Mouse (Mus musculus) midbrain, embryonic 15.5 days (tissue): ENCODE results near the gene Prkg1. TPM values are rescaled to one million over a fixed set of nuclear protein-coding genes. Genes with fewer than 3 reads are reported as not detected.

Source experiments
- ATAC-seq: fragments of 200-750 bp; cut with Nextera tagmentation; replicated peaks from 2 replicates; pipeline ENCODE4 v1.8.0; 2017; ENCODE audit warnings: moderate TSS enrichment
- H3K27ac ChIP-seq: fragments of 300-500 bp; sonication (generic); 2 replicates; pipeline ENCODE4 v1.5.1; 2015; ENCODE audit warnings: mild to moderate bottlenecking, inconsistent platforms
- H3K27me3 ChIP-seq: fragments of 300-500 bp; sonication (generic); replicated peaks from 2 replicates; pipeline ENCODE4 v1.6.1; 2015; ENCODE audit warnings: inconsistent platforms
- H3K36me3 ChIP-seq: fragments of 300-500 bp; sonication (generic); replicated peaks from 2 replicates; pipeline ENCODE4 v1.6.1; 2015; ENCODE audit warnings: inconsistent platforms
- H3K4me1 ChIP-seq: fragments of 300-500 bp; sonication (generic); 2 replicates; pipeline ENCODE4 v1.6.1; 2015; ENCODE audit warnings: inconsistent platforms
- H3K4me2 ChIP-seq: fragments of 300-500 bp; sonication (generic); 2 replicates; pipeline ENCODE4 v1.6.1; 2015; ENCODE audit warnings: inconsistent platforms, mild to moderate bottlenecking, moderate library complexity
- H3K4me3 ChIP-seq: fragments of 300-500 bp; sonication (generic); 2 replicates; pipeline ENCODE4 v1.5.1; 2015; ENCODE audit warnings: mild to moderate bottlenecking, inconsistent platforms
- H3K9ac ChIP-seq: fragments of 300-500 bp; sonication (generic); 2 replicates; pipeline ENCODE4 v1.6.1; 2015; ENCODE audit warnings: mild to moderate bottlenecking, inconsistent platforms
- H3K9me3 ChIP-seq: fragments of 300-500 bp; sonication (generic); 2 replicates; pipeline ENCODE4 v1.6.1; 2016; ENCODE audit warnings: inconsistent platforms
- WGBS: fragments of 180-500 bp; shearing (Covaris S2); methylation state at CpG from one replicate; pipeline ENCODE4 v1.1.7; 2015; ENCODE audit warnings: mixed read lengths; 5-methylcytosine and 5-hydroxymethylcytosine counted together
- polyA plus RNA-seq: library from polyadenylated mRNA; unstranded; fragments of >200 nt; fragmentation: Nextera tagmentation; extraction: Ambion mirVana; gene quantifications from 2 replicates; pipeline ENCODE4 v1.2.1, GENCODE M21; 2015

Prkg1 gene
- polyA plus RNA-seq, 1 experiment from 2014 or later = 4.3 TPM

GRCm38 (mm10) chr19:31329893-31330292 is 434.9 kb downstream of the Prkg1 start:
- H3K9me3 ChIP-seq = no peaks in the 10 kb centered on the region
- H3K9ac ChIP-seq = no peak overlapping the region
- no peaks in the 10 kb centered on the region for H3K27me3 ChIP-seq
- H3K4me1 ChIP-seq = no peaks in the 10 kb centered on the region
- no peak for ATAC-seq
- 67% methylated on average over 5 of the region's 5 CpGs for WGBS
- H3K4me2 ChIP-seq = no peak overlapping the region
- H3K4me3 ChIP-seq = no peak overlapping the region
- no peaks in the 10 kb centered on the region for H3K36me3 ChIP-seq
- H3K27ac ChIP-seq = no peak overlapping the region

- ATAC-seq = no peak
- Histone ChIP-seq H3K4me3 (no peak overlapping the region), H3K4me2 (no peak overlapping the region), H3K9ac (no peak overlapping the region), H3K27me3 (no peaks in the 10 kb centered on the region), H3K27ac (no peak overlapping the region), H3K4me1 (no peaks in the 10 kb centered on the region), H3K9me3 (no peaks in the 10 kb centered on the region), H3K36me3 (no peaks in the 10 kb centered on the region)
- WGBS = 88% methylated on average over 3 of the region's 3 CpGs
Observed at GRCm38 (mm10) chr19:31304760-31305159, 460.1 kb downstream of the Prkg1 start.

GRCm38 (mm10) chr19:31291231-31291630 is 473.6 kb downstream of the Prkg1 start:
- Histone ChIP-seq H3K4me3 (no peak overlapping the region), H3K4me2 (no peak overlapping the region), H3K9ac (no peak overlapping the region), H3K27ac (no peak overlapping the region), H3K27me3 (no peaks in the 10 kb centered on the region), H3K4me1 (no peaks in the 10 kb centered on the region), H3K36me3 (no peaks in the 10 kb centered on the region), H3K9me3 (no peaks in the 10 kb centered on the region)
- WGBS = 81% methylated on average over 2 of the region's 2 CpGs
- ATAC-seq = no peak

- no peaks in the 10 kb centered on the region for H3K4me1 ChIP-seq
- H3K27me3 ChIP-seq = no peaks in the 10 kb centered on the region
- H3K4me3 ChIP-seq = no peak overlapping the region
- H3K9me3 ChIP-seq = no peaks in the 10 kb centered on the region
- peak; percentile 56; the same call in 1 of the 2 replicates for ATAC-seq
- no peak overlapping the region for H3K27ac ChIP-seq
- no peaks in the 10 kb centered on the region for H3K36me3 ChIP-seq
- no peak overlapping the region for H3K4me2 ChIP-seq
- no peak overlapping the region for H3K9ac ChIP-seq
- WGBS = 35% methylated on average over 3 of the region's 3 CpGs
Observed at GRCm38 (mm10) chr19:31284581-31284980, 480.3 kb downstream of the Prkg1 start.

- Histone ChIP-seq H3K4me1 (no peaks in the 10 kb centered on the region), H3K9ac (no peak overlapping the region), H3K9me3 (no peaks in the 10 kb centered on the region), H3K36me3 (no peaks in the 10 kb centered on the region), H3K4me2 (no peak overlapping the region), H3K27ac (no peak overlapping the region), H3K27me3 (no peaks in the 10 kb centered on the region), H3K4me3 (no peak overlapping the region)
- no peak for ATAC-seq
- WGBS = 86% methylated on average over 7 of the region's 7 CpGs
Observed at GRCm38 (mm10) chr19:31284126-31284525, 480.7 kb downstream of the Prkg1 start.

- Histone ChIP-seq H3K36me3 (no peaks in the 10 kb centered on the region), H3K4me1 (no peaks in the 10 kb centered on the region), H3K9ac (no peak overlapping the region), H3K27me3 (no peaks in the 10 kb centered on the region), H3K4me2 (no peak overlapping the region), H3K4me3 (no peak overlapping the region), H3K27ac (no peak overlapping the region), H3K9me3 (no peaks in the 10 kb centered on the region)
- no peak for ATAC-seq
- WGBS = 57% methylated on average over 2 of the region's 2 CpGs
Observed at GRCm38 (mm10) chr19:31283617-31284016, 481.2 kb downstream of the Prkg1 start.

DNA sequence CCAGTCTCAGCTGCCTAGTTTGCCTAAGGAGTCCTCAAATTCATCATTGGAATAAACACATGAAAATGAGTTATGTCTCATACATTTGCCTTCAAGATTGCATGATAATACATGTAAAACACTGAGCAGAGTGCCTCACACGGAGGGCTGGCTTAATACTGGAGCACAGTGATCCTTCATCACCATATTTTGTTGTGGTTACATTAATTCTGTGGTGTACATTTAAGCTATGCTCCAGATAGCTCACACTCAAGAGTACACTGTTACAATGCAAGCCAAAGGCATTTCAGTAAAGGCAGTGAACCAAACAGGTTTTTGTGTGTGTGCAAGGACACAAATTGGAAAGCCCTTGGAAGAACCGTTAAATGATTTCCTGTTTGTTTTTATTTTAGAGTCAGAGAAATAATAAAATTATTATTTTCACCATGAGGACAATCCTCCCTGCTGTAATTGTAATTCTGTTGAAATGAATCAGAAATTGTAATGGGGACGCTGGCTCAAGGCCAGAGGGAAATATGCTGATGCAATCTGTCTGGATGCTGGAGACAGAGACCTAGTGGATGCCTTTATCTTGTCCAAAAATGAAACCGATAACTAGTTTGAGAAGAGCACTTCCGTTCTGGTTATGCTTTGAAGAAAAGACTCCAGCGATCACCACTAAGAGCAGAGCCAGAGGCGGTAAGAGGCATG is 484.9 kb downstream of the Prkg1 start:
- Histone ChIP-seq H3K36me3 (no peaks in the 10 kb centered on the region), H3K9me3 (no peaks in the 10 kb centered on the region), H3K27ac (no peak overlapping the region), H3K4me1 (no peaks in the 10 kb centered on the region), H3K27me3 (no peaks in the 10 kb centered on the region), H3K4me2 (no peak overlapping the region), H3K9ac (no peak overlapping the region), H3K4me3 (no peak overlapping the region)
- no peak for ATAC-seq
- 71% methylated on average over 7 of the region's 7 CpGs for WGBS

DNA sequence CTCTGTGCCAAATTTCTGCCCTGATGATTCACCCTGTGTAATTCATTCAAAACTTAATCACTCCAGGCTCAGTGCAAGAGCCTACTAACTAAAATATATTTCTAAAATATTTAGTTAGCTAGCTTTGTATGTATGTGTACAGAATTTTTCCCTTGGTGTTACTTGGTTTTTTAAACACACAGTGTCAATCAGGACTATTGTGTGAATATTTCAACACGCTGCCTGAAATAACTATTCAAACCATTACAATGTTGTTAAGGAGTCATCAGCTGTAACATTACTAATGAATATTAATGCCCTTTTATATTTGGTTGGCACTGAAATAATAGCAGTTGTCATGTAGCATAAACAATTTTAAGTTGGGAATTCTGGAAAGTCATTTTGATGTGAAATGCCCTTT is 502.4 kb downstream of the Prkg1 start:
- Histone ChIP-seq H3K27me3 (no peaks in the 10 kb centered on the region), H3K36me3 (no peaks in the 10 kb centered on the region), H3K9ac (no peak overlapping the region), H3K4me2 (no peak overlapping the region), H3K4me3 (no peak overlapping the region), H3K9me3 (no peaks in the 10 kb centered on the region), H3K27ac (no peak overlapping the region), H3K4me1 (no peaks in the 10 kb centered on the region)
- ATAC-seq = no peak
- WGBS = 39% methylated on average over 1 of the region's 1 CpGs

GRCm38 (mm10) chr19:31260494-31260893 is 504.3 kb downstream of the Prkg1 start:
- no peak for ATAC-seq
- Histone ChIP-seq H3K27ac (no peak overlapping the region), H3K27me3 (no peaks in the 10 kb centered on the region)

DNA sequence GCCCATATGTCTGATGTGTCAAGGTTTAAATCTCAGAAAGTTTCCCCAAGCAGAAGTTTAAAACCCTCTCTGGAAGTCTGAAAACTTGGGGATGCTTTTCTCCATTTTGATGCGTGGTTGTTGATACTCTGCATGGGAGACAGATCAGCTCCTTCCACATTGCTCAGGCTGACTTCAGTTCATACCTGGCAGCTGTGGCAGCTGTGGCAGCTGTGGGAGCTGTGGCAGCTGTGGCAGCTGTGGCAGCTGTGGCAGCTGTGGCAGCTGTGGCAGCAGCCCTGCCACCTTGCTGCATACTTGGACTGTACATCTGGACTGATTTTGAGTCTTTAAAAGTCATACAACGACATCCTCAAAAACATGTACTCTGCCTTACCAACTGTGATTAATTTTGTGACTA is 509.1 kb downstream of the Prkg1 start:
- no peak overlapping the region for H3K4me3 ChIP-seq
- no peaks in the 10 kb centered on the region for H3K36me3 ChIP-seq
- H3K9me3 ChIP-seq = no peaks in the 10 kb centered on the region
- no peak overlapping the region for H3K4me2 ChIP-seq
- no peaks in the 10 kb centered on the region for H3K27me3 ChIP-seq
- no peak overlapping the region for H3K9ac ChIP-seq
- H3K27ac ChIP-seq = no peak overlapping the region
- no peak for ATAC-seq
- 79% methylated on average over 2 of the region's 2 CpGs for WGBS
- H3K4me1 ChIP-seq = no peaks in the 10 kb centered on the region

More at GRCm38 (mm10) chr19:31260494-31260893, 504.3 kb downstream of the Prkg1 start:
- Histone ChIP-seq H3K4me3 (no peak overlapping the region), H3K4me2 (no peak overlapping the region), H3K36me3 (no peaks in the 10 kb centered on the region), H3K9me3 (no peaks in the 10 kb centered on the region), H3K4me1 (no peaks in the 10 kb centered on the region), H3K9ac (no peak overlapping the region)

DNA sequence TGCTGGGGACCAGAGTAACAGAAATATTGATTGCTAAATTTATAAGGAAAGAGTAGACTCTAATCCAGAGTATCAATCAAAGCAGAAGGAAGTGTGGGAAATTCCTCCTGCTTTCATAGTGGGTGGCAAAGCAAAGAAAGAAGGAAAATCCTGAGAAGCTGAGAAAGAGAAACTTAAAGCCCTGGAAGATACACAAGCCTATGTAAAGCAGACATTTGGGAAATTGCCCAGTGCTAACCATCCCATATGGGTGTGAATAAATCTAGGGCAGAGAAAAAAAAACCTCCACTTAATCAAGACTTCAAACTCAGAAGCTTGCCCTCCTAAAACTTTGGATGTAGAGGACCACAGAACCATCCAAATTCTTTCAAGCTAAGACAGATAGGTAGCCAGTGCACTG is 532.4 kb downstream of the Prkg1 start:
- no peak overlapping the region for H3K9ac ChIP-seq
- H3K27me3 ChIP-seq = no peaks in the 10 kb centered on the region
- H3K4me3 ChIP-seq = no peak overlapping the region
- H3K27ac ChIP-seq = no peak overlapping the region
- ATAC-seq = no peak
- H3K4me2 ChIP-seq = no peak overlapping the region
- H3K4me1 ChIP-seq = no peaks in the 10 kb centered on the region
- no peaks in the 10 kb centered on the region for H3K36me3 ChIP-seq
- H3K9me3 ChIP-seq = no peaks in the 10 kb centered on the region

- Histone ChIP-seq H3K9ac (no peak overlapping the region), H3K4me2 (no peak overlapping the region), H3K9me3 (no peaks in the 10 kb centered on the region), H3K27me3 (no peaks in the 10 kb centered on the region), H3K4me3 (no peak overlapping the region), H3K4me1 (no peaks in the 10 kb centered on the region), H3K27ac (no peak overlapping the region), H3K36me3 (no peaks in the 10 kb centered on the region)
- no peak for ATAC-seq
- WGBS = 55% methylated on average over 3 of the region's 3 CpGs
Observed at GRCm38 (mm10) chr19:31228385-31228784, 536.4 kb downstream of the Prkg1 start.

- 93% methylated on average over 1 of the region's 1 CpGs for WGBS
- H3K27ac ChIP-seq = no peak overlapping the region
- no peaks in the 10 kb centered on the region for H3K27me3 ChIP-seq
- H3K4me1 ChIP-seq = no peaks in the 10 kb centered on the region
- no peaks in the 10 kb centered on the region for H3K36me3 ChIP-seq
- no peak overlapping the region for H3K4me3 ChIP-seq
- no peak overlapping the region for H3K4me2 ChIP-seq
- no peak overlapping the region for H3K9ac ChIP-seq
- no peak for ATAC-seq
- no peaks in the 10 kb centered on the region for H3K9me3 ChIP-seq
Observed at GRCm38 (mm10) chr19:31223457-31223856, 541.4 kb downstream of the Prkg1 start.
